Mouse (Mus musculus) kidney, postnatal 4 days (tissue): ENCODE measurements around the gene Vnn1.
A peak's percentile ranks its signal among the peaks of the same experiment; 100 is the strongest.

Experiments
- DNase-seq, 2 experiments: peaks; one replicate each; pipeline ENCODE4 v3.0.0; 2021; ENCODE audit warnings: mixed read lengths in 2 of 2

Vnn1 gene

DNA sequence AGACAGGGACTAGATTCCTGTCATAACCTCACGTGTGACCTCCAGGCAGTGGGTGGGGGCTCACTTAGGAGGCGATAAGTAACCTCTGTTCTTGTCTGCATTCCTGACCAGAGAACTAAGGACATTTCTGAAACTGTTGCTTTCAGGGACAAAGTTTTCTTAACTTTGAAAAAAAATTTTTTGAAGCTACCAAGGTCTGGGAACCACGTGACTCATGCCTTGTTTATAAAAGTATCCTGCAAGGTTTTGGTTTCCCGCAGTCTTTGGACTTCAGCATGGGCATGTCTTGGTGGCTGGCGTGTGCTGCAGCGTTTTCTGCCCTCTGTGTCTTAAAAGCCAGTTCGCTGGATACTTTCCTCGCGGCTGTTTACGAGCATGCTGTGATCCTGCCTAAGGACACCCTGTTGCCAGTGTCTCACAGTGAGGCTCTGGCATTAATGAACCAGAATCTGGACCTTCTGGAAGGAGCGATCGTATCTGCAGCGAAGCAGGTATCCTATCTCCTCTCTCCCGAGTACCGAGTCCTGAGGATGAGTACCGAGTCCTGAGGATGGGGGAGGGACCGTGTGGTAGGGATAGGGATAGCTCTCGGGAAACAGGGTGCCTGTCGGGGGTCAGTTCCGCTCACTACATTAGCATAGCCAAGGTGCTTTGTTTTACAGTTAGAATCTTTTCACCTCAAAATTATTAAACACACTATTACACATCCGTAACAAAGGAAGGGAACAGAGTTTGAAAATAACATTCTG, at the start of gene Vnn1:
TSS of gene Vnn1 (plus strand) at position 88 of the 749 bp plus-strand sequence.
- DNase-seq = peak; percentile 14 to 44

- no peak for DNase-seq
Measured at GRCm38 (mm10) chr10:23851228-23851912, 43.1 kb upstream of the Vnn1 start, which contains the start of gene Vnn3. Vnn3 (plus strand) TSS chr10:23851462.

DNA sequence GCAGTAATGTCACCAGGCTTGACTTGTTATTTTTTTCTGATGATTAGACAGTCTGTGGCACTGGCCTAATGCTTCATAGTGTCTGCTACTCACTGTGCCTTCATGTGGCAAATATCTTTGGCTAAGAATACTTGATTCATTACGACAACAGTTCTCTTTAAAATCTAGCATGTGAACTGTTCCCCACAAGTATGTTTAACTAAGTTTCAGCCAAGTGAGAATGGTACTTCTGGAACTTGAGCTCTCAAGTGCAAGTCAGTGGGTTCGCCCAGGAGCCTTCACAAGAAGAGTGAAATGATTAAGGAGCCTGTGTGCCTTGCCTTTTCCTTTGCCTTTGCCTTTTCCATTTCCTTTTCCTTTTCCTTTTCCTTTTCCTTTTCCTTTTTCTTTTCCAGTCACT, 42.4 kb upstream of the Vnn1 start:
- DNase-seq = no peak

- peak in 1 of 2 experiments; percentile 9 for DNase-seq
Measured at GRCm38 (mm10) chr10:23864362-23865312, 29.9 kb upstream of the Vnn1 start.

GRCm38 (mm10) chr10:23880695-23881094, 13.8 kb upstream of the Vnn1 start:
- peak; percentile 18 to 40 for DNase-seq

GRCm38 (mm10) chr10:23884910-23885309, 9.6 kb upstream of the Vnn1 start:
- DNase-seq = no peak

- no peak for DNase-seq
Measured at GRCm38 (mm10) chr10:23886060-23886459, 8.4 kb upstream of the Vnn1 start.

DNA sequence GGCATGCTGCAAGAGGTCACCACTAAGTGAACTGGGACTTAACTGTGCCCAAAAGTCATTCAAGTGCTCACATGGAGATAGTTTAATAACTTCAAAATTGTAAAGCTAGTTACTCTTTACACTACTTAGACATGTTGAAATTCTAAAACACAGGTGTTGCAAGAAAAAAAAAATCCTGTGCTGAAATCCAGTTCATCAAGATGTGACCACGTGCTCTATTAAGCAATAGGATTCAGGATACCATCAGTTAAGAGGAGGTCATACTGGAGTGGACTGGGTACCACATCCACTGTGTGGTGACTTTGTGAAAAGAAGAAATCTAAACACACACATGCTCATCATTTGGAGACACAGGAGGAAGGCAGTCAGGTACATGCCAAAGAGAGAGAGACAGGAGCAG, 1.5 kb upstream of the Vnn1 start:
- DNase-seq = no peak

GRCm38 (mm10) chr10:23895376-23895775, 888 bp downstream of the Vnn1 start:
- DNase-seq = no peak

DNA sequence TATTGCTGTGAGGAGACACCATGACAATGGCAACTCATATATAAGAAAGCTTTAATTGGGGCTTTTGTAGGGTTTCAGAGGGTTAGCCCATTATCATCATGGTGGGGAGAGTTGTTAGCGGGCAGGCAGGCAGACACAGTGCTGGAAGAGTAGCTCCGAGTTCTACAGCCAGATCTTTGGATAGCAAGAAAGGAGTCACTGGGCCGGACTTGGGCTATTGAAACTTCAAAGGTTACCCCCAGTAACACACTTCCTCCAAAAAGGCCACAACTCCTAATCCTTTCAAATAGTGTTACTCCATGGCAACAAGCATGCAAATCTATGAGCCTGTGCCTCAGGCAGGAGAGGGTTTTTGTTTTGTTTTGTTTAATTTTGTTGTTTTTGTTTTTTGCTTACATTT, 6.6 kb downstream of the Vnn1 start:
- DNase-seq = no peak

DNA sequence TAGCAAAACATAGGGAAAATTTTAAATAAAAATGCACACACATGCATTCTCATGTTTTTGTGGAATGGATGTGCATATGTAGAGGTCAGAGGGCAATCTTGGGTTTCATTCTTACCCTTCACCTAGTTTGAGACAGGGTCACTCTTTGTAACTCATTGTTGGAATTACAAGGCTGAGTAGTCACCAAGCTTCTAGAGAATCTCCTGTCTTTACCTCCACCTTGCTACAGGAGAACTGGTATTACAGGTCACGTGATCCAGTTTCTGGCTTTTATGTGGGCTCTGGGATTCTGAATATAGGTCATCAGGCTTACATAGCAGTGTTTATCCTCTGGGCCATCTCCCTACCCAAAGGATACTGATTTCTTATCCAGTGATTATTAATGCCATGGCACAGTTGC, 11.2 kb downstream of the Vnn1 start:
- no peak for DNase-seq

- no peak for DNase-seq
Measured at GRCm38 (mm10) chr10:23920056-23920455, 25.6 kb downstream of the Vnn1 start, which contains the start of gene Taar1. Taar1 (plus strand) TSS chr10:23920356.

GRCm38 (mm10) chr10:23922468-23922867, 28.0 kb downstream of the Vnn1 start:
- DNase-seq = no peak

GRCm38 (mm10) chr10:23923941-23924340, 29.5 kb downstream of the Vnn1 start:
- no peak for DNase-seq

GRCm38 (mm10) chr10:23937613-23938012, 43.1 kb downstream of the Vnn1 start:
- DNase-seq = no peak

DNA sequence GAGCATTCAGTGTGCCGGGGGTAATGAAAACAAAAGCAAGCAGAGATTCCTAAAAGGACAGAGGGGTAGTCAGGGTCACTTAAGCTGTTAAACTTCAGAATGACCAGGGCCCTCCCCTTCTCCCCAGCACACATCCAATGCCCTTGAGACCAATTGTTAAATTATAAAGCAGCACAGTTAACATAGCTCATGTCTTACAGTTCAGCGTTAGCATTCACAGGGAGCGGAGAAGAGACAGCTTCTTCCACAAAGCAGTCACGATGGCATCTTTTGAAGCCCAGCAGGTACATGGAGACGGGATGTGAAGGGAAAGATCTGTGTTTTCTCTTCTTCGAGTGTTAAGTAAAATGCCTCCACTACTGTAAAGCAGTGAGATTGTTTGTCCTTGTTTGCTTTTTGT, 43.8 kb downstream of the Vnn1 start, which contains the start of gene Taar2:
TSS of gene Taar2 (plus strand) at position 261 of the 400 bp plus-strand sequence.
- no peak for DNase-seq

- peak; percentile 25 to 30 for DNase-seq
Measured at GRCm38 (mm10) chr10:23942465-23942864, 48.0 kb downstream of the Vnn1 start.

GRCm38 (mm10) chr10:23948026-23948425, 53.5 kb downstream of the Vnn1 start:
- DNase-seq = peak in 1 of 2 experiments; percentile 18

DNA sequence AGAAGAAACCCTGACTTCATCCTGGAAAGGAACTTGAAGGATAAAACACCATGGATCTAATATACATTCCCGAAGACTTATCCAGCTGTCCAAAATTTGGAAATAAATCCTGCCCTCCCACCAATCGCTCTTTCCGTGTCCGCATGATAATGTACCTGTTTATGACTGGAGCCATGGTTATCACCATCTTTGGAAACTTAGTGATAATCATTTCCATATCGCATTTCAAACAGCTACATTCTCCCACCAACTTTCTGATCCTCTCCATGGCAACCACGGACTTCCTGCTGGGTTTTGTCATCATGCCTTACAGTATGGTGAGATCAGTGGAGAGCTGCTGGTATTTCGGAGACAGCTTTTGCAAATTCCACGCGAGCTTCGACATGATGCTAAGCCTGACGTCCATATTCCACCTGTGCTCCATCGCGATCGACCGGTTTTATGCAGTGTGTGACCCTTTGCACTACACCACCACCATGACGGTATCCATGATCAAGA, 55.1 kb downstream of the Vnn1 start, which contains the start of gene Taar3:
TSS of gene Taar3 (plus strand) at position 51 of the 498 bp plus-strand sequence.
- DNase-seq = no peak

- no peak for DNase-seq
Measured at GRCm38 (mm10) chr10:23951714-23952113, 57.2 kb downstream of the Vnn1 start.
